Mouse (Mus musculus): Measurements from ENCODE around the gene Fam13c.

Gene Fam13c

GRCm38 (mm10) chr10:70465638-70466037, 25.4 kb downstream of the Fam13c start:
- DNase-seq, result no peak

GRCm38 (mm10) chr10:70470836-70471235, 30.6 kb downstream of the Fam13c start:
- DNase-seq, result no peak

- no peak for DNase-seq
These were observed 37.5 kb downstream of the Fam13c start for GRCm38 (mm10) chr10:70477741-70478145.

GRCm38 (mm10) chr10:70483736-70484135, 43.5 kb downstream of the Fam13c start:
- peak; percentile 12 for DNase-seq

GRCm38 (mm10) chr10:70484568-70485286, 44.4 kb downstream of the Fam13c start:
- DNase-seq, result peak; percentile 16

- no peak for DNase-seq
These were observed 45.0 kb downstream of the Fam13c start for GRCm38 (mm10) chr10:70485287-70485612.

GRCm38 (mm10) chr10:70486651-70487050, 46.4 kb downstream of the Fam13c start:
- DNase-seq, result no peak

GRCm38 (mm10) chr10:70493891-70494290, 53.6 kb downstream of the Fam13c start:
- no peak for DNase-seq

- peak; percentile 33 for DNase-seq
These were observed 54.2 kb downstream of the Fam13c start for GRCm38 (mm10) chr10:70494441-70494840.

GRCm38 (mm10) chr10:70495106-70496104, 55.1 kb downstream of the Fam13c start:
- no peak for DNase-seq

GRCm38 (mm10) chr10:70496938-70497337, 56.7 kb downstream of the Fam13c start:
- DNase-seq, result peak; percentile 54

- DNase-seq, result no peak
These were observed 58.0 kb downstream of the Fam13c start for GRCm38 (mm10) chr10:70498328-70498727.

- no peak for DNase-seq
These were observed 59.0 kb downstream of the Fam13c start for GRCm38 (mm10) chr10:70499246-70499645.

- no peak for DNase-seq
These were observed 64.6 kb downstream of the Fam13c start for GRCm38 (mm10) chr10:70504871-70505270.

GRCm38 (mm10) chr10:70505395-70505794, 65.1 kb downstream of the Fam13c start:
- no peak for DNase-seq

GRCm38 (mm10) chr10:70505842-70506241, 65.6 kb downstream of the Fam13c start:
- no peak for DNase-seq

GRCm38 (mm10) chr10:70506499-70507168, 66.4 kb downstream of the Fam13c start:
- DNase-seq, result peak; percentile 27

GRCm38 (mm10) chr10:70507880-70508279, 67.6 kb downstream of the Fam13c start:
- DNase-seq, result no peak

GRCm38 (mm10) chr10:70514848-70515247, 74.6 kb downstream of the Fam13c start:
- DNase-seq, result no peak

GRCm38 (mm10) chr10:70516661-70517060, 76.4 kb downstream of the Fam13c start:
- no peak for DNase-seq

- no peak for DNase-seq
These were observed 79.4 kb downstream of the Fam13c start for GRCm38 (mm10) chr10:70519640-70520099.

GRCm38 (mm10) chr10:70520143-70521131, 80.2 kb downstream of the Fam13c start:
- DNase-seq, result no peak

Data from kidney, adult 9 months (tissue).